Mouse (Mus musculus): Measurements from ENCODE around the gene Cnot10. TPM values are rescaled to one million over a fixed set of nuclear protein-coding genes. Genes with fewer than 3 reads are reported as not detected.

The Cnot10 gene
- polyA plus RNA-seq (2015; fragmentation: Nextera tagmentation; extraction: Ambion mirVana), result 54.6 and 57.8 TPM in 2 replicates

DNA sequence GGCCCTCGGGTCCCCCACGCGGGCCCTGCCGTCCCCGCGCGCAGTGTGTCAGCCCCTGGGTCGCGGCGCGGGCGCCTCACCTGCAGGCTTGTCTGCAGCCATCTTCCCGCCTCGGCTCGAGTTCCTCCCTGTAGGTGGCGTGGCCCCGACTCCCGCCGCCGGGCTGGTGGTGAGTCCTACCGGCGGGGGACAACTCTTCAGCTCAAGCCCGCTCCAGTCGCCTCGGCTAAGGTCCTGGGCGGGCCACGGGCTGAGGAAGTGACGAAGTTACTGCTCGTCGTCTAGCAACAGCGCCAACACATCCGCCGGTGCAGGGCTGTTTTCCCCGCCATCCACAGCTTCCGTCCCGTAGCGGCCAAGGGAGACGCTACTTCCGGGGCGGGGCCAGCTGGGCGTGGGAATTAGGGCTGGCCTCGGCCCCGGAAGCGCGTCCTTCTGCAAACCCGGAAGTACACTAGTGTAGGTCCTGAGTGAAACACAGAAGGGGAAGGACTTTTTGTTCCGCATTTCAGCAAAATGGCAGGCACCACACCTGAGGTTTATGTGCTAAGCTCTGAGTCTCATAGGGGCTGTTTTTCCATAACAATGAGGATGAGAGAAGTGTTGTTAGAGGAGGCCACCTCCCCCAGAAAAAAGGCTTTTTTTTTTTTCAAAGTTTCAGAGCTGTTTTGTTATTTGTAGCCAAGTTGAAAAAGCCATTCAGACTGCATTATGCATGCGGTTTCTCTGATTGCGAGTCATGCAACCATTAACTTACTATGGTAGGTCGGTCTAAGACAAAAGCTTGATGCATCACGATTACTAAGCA lies at the start of gene Cnot10:
Gene Cnot10, minus strand, starts transcription at position 346 of the 808 bp plus-strand sequence.
- peak within 1 kb of the TSS; percentile 92 for H3K4me3 ChIP-seq (replicated peaks; ENCODE audit: low read length)
- H3K4me1 ChIP-seq (ENCODE audit: control insufficient read depth, insufficient read depth, low read length), result peaks cover 3% of the 10 kb centered on the region; the same call in 1 of the 2 replicates
- peak within 1 kb of the TSS; percentile 86 for H3K9ac ChIP-seq (ENCODE audit: low read length)
- H3K4me2 ChIP-seq (ENCODE audit: low read depth, low read length), result peak within 1 kb of the TSS; percentile 88
- H3K27me3 ChIP-seq (ENCODE audit: control insufficient read depth, insufficient read depth, low read length), result peaks cover 6% of the 10 kb centered on the region; the same call in 1 of the 2 replicates
- H3K36me3 ChIP-seq (ENCODE audit: control insufficient read depth, insufficient read depth, low read length), result 0 out of 2 replicates have a peak, but pooled peaks cover 2% of the 10 kb centered on the region
- WGBS, result 4% methylated on average over 51 of the region's 51 CpGs
- peak; percentile 99 for ATAC-seq (ENCODE audit: insufficient read depth, low FRiP score)
- peak within 1 kb of the TSS; percentile 82 for H3K27ac ChIP-seq (ENCODE audit: low read length)
- no peaks in the 10 kb centered on the region for H3K9me3 ChIP-seq (replicated peaks; ENCODE audit: control insufficient read depth, low read length)

DNA sequence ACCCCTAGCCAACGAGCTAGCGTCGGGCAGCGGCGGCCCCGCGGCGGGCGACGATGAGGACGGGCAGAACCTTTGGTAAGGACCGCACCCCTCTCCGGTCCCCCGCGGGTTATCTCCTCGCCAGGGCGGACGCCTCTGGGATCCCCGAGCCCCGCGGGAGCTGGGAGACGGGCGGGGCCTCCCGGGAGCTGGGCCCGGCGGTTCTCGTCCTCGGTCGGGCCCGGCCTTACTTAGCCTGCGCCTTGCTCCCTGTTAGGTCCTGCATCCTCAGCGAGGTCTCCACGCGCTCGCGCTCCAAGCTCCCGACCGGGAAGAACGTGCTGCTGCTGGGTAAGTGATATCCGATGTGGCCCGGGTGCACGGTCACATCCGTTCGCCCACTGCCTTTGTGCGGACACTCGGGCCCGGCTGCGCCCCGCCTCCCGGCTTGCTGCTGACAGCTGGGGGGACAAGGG lies 49.0 kb upstream of the Cnot10 start:
- WGBS, result under 1% methylated on average over 50 of the region's 50 CpGs

DNA sequence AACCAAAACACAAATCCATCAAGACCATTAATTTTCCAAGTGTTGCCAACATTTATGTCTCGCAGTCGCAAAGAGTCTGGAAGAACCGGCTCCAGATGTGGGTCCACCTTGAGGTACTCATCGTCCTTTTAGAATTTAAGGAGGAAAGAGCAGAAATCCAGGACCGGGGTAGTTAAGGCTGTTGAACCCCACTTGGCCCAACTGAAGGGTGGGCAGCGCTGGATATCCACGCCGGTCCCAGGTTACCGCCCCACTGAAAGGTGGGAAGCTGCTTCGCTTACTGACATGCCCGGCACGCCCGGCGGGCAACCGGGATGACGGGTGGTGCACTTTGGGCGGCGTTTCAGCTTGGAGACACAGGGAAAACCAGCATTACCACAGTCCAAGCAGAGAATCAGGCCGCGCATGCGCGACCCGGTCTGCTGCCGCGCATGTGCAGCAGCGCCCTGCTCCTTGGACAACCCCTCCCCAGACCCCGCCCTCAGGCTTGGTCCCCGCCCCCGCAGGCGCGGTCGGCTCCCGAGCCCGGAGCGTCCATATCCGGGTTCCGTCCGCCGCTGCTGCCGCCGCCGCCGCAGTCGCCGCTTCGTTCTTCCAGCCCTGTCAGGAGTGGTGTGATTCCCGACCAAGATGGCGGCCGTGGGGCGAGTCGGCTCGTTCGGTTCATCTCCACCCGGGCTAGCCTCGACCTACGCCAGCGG lies 48.4 kb upstream of the Cnot10 start, which contains the start of gene Dync1li1:
Gene Dync1li1, plus strand, starts transcription at position 539 of the 701 bp plus-strand sequence.
- WGBS, result under 1% methylated on average over 56 of the region's 57 CpGs
- peak within 1 kb of the TSS; percentile 91 for H3K27ac ChIP-seq (ENCODE audit: low read length)
- H3K9ac ChIP-seq (ENCODE audit: low read length), result peak within 1 kb of the TSS; percentile 95
- H3K4me3 ChIP-seq (replicated peaks; ENCODE audit: low read length), result peak within 1 kb of the TSS; percentile 93
- no peaks in the 10 kb centered on the region for H3K27me3 ChIP-seq (ENCODE audit: control insufficient read depth, insufficient read depth, low read length)
- peaks cover 8% of the 10 kb centered on the region; the same call in 1 of the 2 replicates for H3K36me3 ChIP-seq (ENCODE audit: control insufficient read depth, insufficient read depth, low read length)
- peak; percentile 97 for ATAC-seq (ENCODE audit: insufficient read depth, low FRiP score)
- H3K9me3 ChIP-seq (replicated peaks; ENCODE audit: control insufficient read depth, low read length), result no peaks in the 10 kb centered on the region
- peak within 1 kb of the TSS; percentile 79 for H3K4me2 ChIP-seq (ENCODE audit: low read depth, low read length)
- H3K4me1 ChIP-seq (ENCODE audit: control insufficient read depth, insufficient read depth, low read length), result peaks cover 17% of the 10 kb centered on the region

More for the DNA sequence above, 49.0 kb upstream of the Cnot10 start:
- Histone ChIP-seq H3K4me3 (replicated peaks; ENCODE audit: low read length) (peak overlapping the region; percentile 93), H3K27me3 (ENCODE audit: control insufficient read depth, insufficient read depth, low read length) (no peaks in the 10 kb centered on the region), H3K36me3 (ENCODE audit: control insufficient read depth, insufficient read depth, low read length) (peaks cover 8% of the 10 kb centered on the region; the same call in 1 of the 2 replicates), H3K9me3 (replicated peaks; ENCODE audit: control insufficient read depth, low read length) (no peaks in the 10 kb centered on the region), H3K4me2 (ENCODE audit: low read depth, low read length) (peak overlapping the region; percentile 79), H3K9ac (ENCODE audit: low read length) (peak overlapping the region; percentile 95), H3K27ac (ENCODE audit: low read length) (peak overlapping the region; percentile 91), H3K4me1 (ENCODE audit: control insufficient read depth, insufficient read depth, low read length) (peaks cover 17% of the 10 kb centered on the region)
- ATAC-seq (ENCODE audit: insufficient read depth, low FRiP score), result peak; percentile 74

DNA sequence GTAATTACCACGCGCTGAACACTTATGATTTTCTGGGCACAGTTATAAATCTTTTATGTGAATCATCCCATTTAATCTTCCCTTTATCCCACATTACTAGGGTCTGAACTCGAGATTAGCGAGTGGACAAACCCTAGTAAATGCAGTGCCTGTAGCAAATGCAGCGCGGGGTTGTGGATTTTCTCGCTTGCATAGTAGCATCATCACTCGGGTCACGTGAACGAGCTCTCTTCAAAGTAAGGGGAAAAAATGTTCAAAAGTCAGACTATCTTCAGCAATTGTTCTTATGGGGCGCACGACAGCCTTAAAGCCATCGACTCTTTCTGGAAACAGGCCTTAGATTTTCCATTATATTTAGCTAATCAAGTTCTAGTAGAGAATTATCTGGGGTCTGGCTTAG lies 47.7 kb upstream of the Cnot10 start:
- Histone ChIP-seq H3K9ac (ENCODE audit: low read length) (peak overlapping the region; percentile 95), H3K27me3 (ENCODE audit: control insufficient read depth, insufficient read depth, low read length) (no peaks in the 10 kb centered on the region), H3K4me2 (ENCODE audit: low read depth, low read length) (peak overlapping the region; percentile 79), H3K4me1 (ENCODE audit: control insufficient read depth, insufficient read depth, low read length) (peaks cover 17% of the 10 kb centered on the region), H3K4me3 (replicated peaks; ENCODE audit: low read length) (peak overlapping the region; percentile 93), H3K27ac (ENCODE audit: low read length) (no peak overlapping the region), H3K36me3 (ENCODE audit: control insufficient read depth, insufficient read depth, low read length) (peaks cover 4% of the 10 kb centered on the region; the same call in 1 of the 2 replicates), H3K9me3 (replicated peaks; ENCODE audit: control insufficient read depth, low read length) (no peaks in the 10 kb centered on the region)
- 82% methylated on average over 13 of the region's 13 CpGs for WGBS
- ATAC-seq (ENCODE audit: insufficient read depth, low FRiP score), result no peak

DNA sequence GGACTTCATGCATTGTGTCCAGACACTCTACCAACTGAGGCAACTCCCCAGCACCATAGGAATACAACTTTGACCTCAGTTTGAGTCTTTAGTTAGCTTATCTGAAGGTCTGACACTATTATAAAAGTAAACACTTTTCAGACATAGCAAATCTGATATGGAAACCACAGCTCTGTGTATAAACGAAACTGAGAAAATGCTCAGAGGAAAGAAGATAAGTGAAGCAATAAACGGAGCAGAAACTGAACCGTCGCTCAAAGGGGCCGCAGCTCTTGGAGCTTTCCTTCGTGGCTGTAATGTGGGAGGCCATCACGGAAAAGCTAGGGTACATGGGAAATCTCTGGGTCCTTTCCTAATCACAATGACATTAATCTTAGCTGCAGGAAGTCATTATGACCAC lies 46.3 kb upstream of the Cnot10 start:
- Histone ChIP-seq H3K27ac (ENCODE audit: low read length) (peak overlapping the region; percentile 41), H3K4me3 (replicated peaks; ENCODE audit: low read length) (no peak overlapping the region), H3K9ac (ENCODE audit: low read length) (no peak overlapping the region), H3K9me3 (replicated peaks; ENCODE audit: control insufficient read depth, low read length) (no peaks in the 10 kb centered on the region), H3K36me3 (ENCODE audit: control insufficient read depth, insufficient read depth, low read length) (no peaks in the 10 kb centered on the region), H3K4me2 (ENCODE audit: low read depth, low read length) (no peak overlapping the region), H3K27me3 (ENCODE audit: control insufficient read depth, insufficient read depth, low read length) (no peaks in the 10 kb centered on the region), H3K4me1 (ENCODE audit: control insufficient read depth, insufficient read depth, low read length) (peaks cover 17% of the 10 kb centered on the region)
- WGBS, result 54% methylated on average over 7 of the region's 7 CpGs
- ATAC-seq (ENCODE audit: insufficient read depth, low FRiP score), result no peak

DNA sequence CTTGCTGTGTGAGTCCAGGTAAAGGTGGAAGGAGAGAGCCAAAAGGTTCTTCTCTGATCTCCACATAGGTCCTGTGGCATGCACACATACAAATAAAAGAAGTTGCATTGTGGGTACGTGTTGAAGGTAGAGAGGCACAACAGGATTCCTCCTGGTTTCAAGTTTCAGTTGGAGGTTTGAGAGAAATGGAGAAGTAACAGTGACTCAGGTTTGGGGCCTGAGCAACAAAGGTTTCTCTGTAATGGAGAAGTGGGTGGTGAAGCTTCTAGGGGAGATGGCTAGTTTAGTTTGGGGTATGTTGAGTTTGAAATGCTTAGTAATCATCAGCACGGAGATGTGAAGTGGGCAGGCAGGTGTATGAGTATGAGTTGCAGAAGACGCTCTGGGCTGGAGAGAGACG lies 42.2 kb upstream of the Cnot10 start:
- H3K9ac ChIP-seq (ENCODE audit: low read length), result no peak overlapping the region
- no peaks in the 10 kb centered on the region for H3K4me1 ChIP-seq (ENCODE audit: control insufficient read depth, insufficient read depth, low read length)
- 71% methylated on average over 4 of the region's 4 CpGs for WGBS
- H3K4me3 ChIP-seq (replicated peaks; ENCODE audit: low read length), result no peak overlapping the region
- H3K36me3 ChIP-seq (ENCODE audit: control insufficient read depth, insufficient read depth, low read length), result no peaks in the 10 kb centered on the region
- H3K27ac ChIP-seq (ENCODE audit: low read length), result no peak overlapping the region
- no peak for ATAC-seq (ENCODE audit: insufficient read depth, low FRiP score)
- H3K4me2 ChIP-seq (ENCODE audit: low read depth, low read length), result no peak overlapping the region
- no peaks in the 10 kb centered on the region for H3K9me3 ChIP-seq (replicated peaks; ENCODE audit: control insufficient read depth, low read length)
- no peaks in the 10 kb centered on the region for H3K27me3 ChIP-seq (ENCODE audit: control insufficient read depth, insufficient read depth, low read length)

DNA sequence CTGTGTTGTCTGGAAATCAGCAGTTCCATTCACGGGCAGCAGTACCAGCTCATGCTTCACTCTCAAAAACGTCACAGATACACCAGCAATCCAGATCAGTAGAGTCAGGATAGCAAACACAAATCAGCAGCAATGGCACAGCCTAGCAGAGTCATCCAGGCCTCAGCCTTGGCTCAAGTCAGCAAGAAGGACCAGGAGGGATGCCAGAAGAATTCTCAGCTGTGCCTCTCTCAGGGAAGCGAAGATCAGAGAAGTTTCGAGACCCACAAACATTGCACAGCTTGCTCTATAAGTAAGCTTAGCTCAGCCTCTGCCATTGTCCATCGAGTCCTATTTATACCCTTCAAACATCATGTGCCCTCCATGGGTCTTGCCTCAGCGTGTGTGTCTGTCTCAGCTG lies 40.5 kb upstream of the Cnot10 start:
- Histone ChIP-seq H3K9me3 (replicated peaks; ENCODE audit: control insufficient read depth, low read length) (no peaks in the 10 kb centered on the region), H3K9ac (ENCODE audit: low read length) (no peak overlapping the region), H3K27ac (ENCODE audit: low read length) (no peak overlapping the region), H3K4me1 (ENCODE audit: control insufficient read depth, insufficient read depth, low read length) (no peaks in the 10 kb centered on the region), H3K27me3 (ENCODE audit: control insufficient read depth, insufficient read depth, low read length) (no peaks in the 10 kb centered on the region), H3K4me3 (replicated peaks; ENCODE audit: low read length) (no peak overlapping the region), H3K36me3 (ENCODE audit: control insufficient read depth, insufficient read depth, low read length) (no peaks in the 10 kb centered on the region), H3K4me2 (ENCODE audit: low read depth, low read length) (no peak overlapping the region)
- 77% methylated on average over 6 of the region's 6 CpGs for WGBS
- no peak for ATAC-seq (ENCODE audit: insufficient read depth, low FRiP score)

DNA sequence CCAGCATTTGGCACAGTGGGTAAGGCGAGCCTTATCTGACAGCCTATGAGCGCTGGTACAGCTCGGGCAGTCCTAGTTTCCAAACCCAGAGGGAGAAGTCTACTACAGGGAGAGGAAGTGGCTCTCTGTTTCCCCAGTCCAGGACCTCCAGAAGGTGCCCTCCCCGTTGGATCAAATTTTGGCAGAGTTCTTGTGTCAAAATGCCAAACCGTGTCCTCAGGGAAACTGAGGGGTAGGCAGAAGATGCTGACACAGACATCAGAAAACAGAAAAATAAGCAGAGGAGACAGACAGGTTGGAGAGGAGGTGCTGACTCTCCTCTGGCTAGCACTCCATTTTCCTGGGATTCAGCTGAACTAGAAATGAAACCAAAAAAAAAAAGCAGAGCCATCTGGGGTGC lies 40.0 kb upstream of the Cnot10 start:
- Histone ChIP-seq H3K36me3 (ENCODE audit: control insufficient read depth, insufficient read depth, low read length) (no peaks in the 10 kb centered on the region), H3K4me3 (replicated peaks; ENCODE audit: low read length) (no peak overlapping the region), H3K27ac (ENCODE audit: low read length) (no peak overlapping the region), H3K9me3 (replicated peaks; ENCODE audit: control insufficient read depth, low read length) (no peaks in the 10 kb centered on the region), H3K4me2 (ENCODE audit: low read depth, low read length) (no peak overlapping the region), H3K27me3 (ENCODE audit: control insufficient read depth, insufficient read depth, low read length) (no peaks in the 10 kb centered on the region), H3K4me1 (ENCODE audit: control insufficient read depth, insufficient read depth, low read length) (no peaks in the 10 kb centered on the region), H3K9ac (ENCODE audit: low read length) (no peak overlapping the region)
- no peak for ATAC-seq (ENCODE audit: insufficient read depth, low FRiP score)
- 77% methylated on average over 5 of the region's 5 CpGs for WGBS

DNA sequence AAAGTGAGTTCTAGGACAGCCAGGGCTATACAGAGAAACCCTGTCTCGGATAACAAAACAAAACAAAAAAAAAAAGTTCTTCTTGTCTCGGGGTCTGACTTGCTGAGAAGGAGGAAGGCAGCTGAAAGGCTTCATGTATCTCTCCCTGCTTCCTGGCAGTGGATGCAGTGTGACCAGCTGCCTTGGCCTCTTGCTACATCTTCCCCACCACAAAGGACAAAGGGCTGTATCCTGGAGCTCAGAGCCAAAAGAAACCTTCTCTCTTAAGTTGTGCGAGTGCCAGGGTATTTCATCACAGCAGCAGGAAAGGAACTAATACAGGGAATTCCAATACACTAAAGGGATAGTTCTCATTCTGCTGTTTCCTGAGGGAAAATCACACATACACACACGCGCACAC lies 38.6 kb upstream of the Cnot10 start:
- Histone ChIP-seq H3K4me2 (ENCODE audit: low read depth, low read length) (no peak overlapping the region), H3K4me1 (ENCODE audit: control insufficient read depth, insufficient read depth, low read length) (no peaks in the 10 kb centered on the region), H3K27ac (ENCODE audit: low read length) (no peak overlapping the region), H3K36me3 (ENCODE audit: control insufficient read depth, insufficient read depth, low read length) (no peaks in the 10 kb centered on the region), H3K9ac (ENCODE audit: low read length) (no peak overlapping the region), H3K4me3 (replicated peaks; ENCODE audit: low read length) (no peak overlapping the region), H3K9me3 (replicated peaks; ENCODE audit: control insufficient read depth, low read length) (no peaks in the 10 kb centered on the region), H3K27me3 (ENCODE audit: control insufficient read depth, insufficient read depth, low read length) (0 out of 2 replicates have a peak, but pooled peaks cover 2% of the 10 kb centered on the region)
- ATAC-seq (ENCODE audit: insufficient read depth, low FRiP score), result no peak
- WGBS, result 79% methylated on average over 5 of the region's 5 CpGs
